Comparison of ENCODE assay signal across 16 mouse cellular contexts in the genomic region with DNA sequence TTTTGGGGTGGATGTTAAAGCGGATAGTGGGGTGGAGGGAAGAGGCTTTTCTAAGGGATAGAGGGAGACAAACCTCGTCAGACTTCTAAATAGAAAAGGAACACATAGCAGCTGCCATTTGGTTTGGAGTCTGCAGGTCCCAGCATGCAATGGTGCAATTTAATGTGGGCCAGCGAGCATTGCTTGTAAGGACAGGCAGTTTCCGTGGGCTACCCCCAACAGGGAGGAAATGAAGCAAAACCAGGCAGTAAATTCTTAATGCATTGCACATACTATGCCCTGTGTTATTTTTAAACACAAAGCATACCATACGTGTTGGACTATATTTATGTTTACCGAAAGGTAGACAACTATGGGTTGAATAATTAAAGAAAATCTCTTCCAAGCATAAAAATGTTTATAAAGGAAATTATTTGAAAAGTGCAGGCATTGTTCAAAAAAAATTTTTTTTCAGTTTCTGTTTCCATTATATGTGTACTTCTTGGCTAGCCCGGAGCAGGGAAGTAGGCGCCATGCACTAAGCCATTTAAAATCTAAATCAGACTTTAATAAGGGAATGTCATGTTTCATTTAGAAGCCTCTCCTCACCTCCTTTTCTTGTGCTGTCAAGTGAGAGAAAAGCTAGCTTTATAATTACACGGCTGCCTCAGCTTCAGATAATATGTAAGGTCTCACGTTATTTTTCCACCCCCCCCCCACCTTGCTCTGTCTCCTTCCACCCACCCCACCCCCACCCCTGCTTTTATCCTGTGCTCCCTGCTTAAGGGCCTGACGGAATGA.
DNase-seq lines count a peak whose midpoint lies in the region; ATAC-seq lines count a peak whose summit lies in the region.
"Had no signal": no experiment of that assay in that cellular context is flagged by ENCODE, and none has a peak within 500 bp of the region (broad histone marks: within the 10 kb centered on the region; RNA-seq: fewer than 3 reads in every experiment).

No protein-coding gene starts in this region.

- H3K27ac ChIP-seq in limb, embryonic 11.5 days (replicated peaks; ENCODE audit: low read depth, low read length) = no peak overlapping the region
- H3K27ac ChIP-seq: neural tube, embryonic 12.5 days had no signal

- H3K27me3 ChIP-seq in limb, embryonic 11.5 days (ENCODE audit: control insufficient read depth, insufficient read depth, low read length) = no peaks in the 10 kb centered on the region
- H3K27me3 ChIP-seq: neural tube, embryonic 12.5 days had no signal

- intact Hi-C loops in left cerebral cortex, postnatal 4 days (cut with DNase I) = no loop called here

- peaks cover 15% of the 10 kb centered on the region for H3K4me1 ChIP-seq in limb, embryonic 11.5 days (ENCODE audit: control insufficient read depth, insufficient read depth, low read length)

- no peak overlapping the region for H3K4me3 ChIP-seq in limb, embryonic 11.5 days (ENCODE audit: low read depth, low read length)
- H3K4me3 ChIP-seq: neural tube, embryonic 12.5 days had no signal

- H3K4me2 ChIP-seq in limb, embryonic 11.5 days (ENCODE audit: low read depth, severe bottlenecking) = no peak overlapping the region
- H3K4me2 ChIP-seq: heart, embryonic 11.5 days; liver, embryonic 11.5 days; neural tube, embryonic 12.5 days had no signal

- H3K36me3 ChIP-seq in limb, embryonic 11.5 days (ENCODE audit: control insufficient read depth, insufficient read depth, low read length) = no peaks in the 10 kb centered on the region; the same call in 1 of the 2 replicates
- H3K36me3 ChIP-seq: neural tube, embryonic 12.5 days had no signal

- DNase-seq in cerebellum, postnatal 14 days = peak; percentile 35 to 56
- DNase-seq in left cerebral cortex, postnatal 4 days = peak; percentile 11
- DNase-seq in left cerebral cortex, adult 11 months (ENCODE audit: low spot score) = no peak
- DNase-seq in limb, embryonic 11.5 days (ENCODE audit: low spot score) = peak; percentile 53
- DNase-seq in retina, embryonic 14.5 days (ENCODE audit: low spot score) = peak; percentile 72
- no peak for DNase-seq in spleen, postnatal 4 days (ENCODE audit: low spot score in 2 of 2)
- no peak for DNase-seq in gastrocnemius, postnatal 10 days
- DNase-seq: adrenal gland, adult 2 months; heart, postnatal 36 days; kidney, postnatal 14 days; thymus, postnatal 36 days had no signal

- no peak for ATAC-seq in cerebellum, adult (ENCODE audit: insufficient number of reproducible peaks, low FRiP score, low TSS enrichment)
- ATAC-seq in limb, embryonic 11.5 days (ENCODE audit: insufficient number of reproducible peaks, low FRiP score, low TSS enrichment, low read depth) = peak; percentile 54; the same call in 1 of the 2 replicates
- ATAC-seq: lung, postnatal 0 days had no signal

- 28% methylated on average over 11 of the region's 11 CpGs for WGBS in limb, embryonic 11.5 days

- H3K9me3 ChIP-seq in limb, embryonic 11.5 days (ENCODE audit: control insufficient read depth, low read length) = no peaks in the 10 kb centered on the region
- H3K9me3 ChIP-seq: neural tube, embryonic 12.5 days had no signal

- no peak overlapping the region for H3K9ac ChIP-seq in limb, embryonic 11.5 days (ENCODE audit: low read length)
- H3K9ac ChIP-seq: neural tube, embryonic 12.5 days had no signal

Comparison
In these comparisons a context has a peak if more than half of its experiments do, and no peak if none do; other contexts are left out.
1. DNase-seq: peak in cerebellum, postnatal 14 days (2 of 2), left cerebral cortex, postnatal 4 days (single experiment), limb, embryonic 11.5 days (single experiment) and retina, embryonic 14.5 days (single experiment); none in left cerebral cortex, adult 11 months (single experiment), spleen, postnatal 4 days (0 of 2) and gastrocnemius, postnatal 10 days (single experiment).